Mouse (Mus musculus): ENCODE data around the gene Deup1.

DNA sequence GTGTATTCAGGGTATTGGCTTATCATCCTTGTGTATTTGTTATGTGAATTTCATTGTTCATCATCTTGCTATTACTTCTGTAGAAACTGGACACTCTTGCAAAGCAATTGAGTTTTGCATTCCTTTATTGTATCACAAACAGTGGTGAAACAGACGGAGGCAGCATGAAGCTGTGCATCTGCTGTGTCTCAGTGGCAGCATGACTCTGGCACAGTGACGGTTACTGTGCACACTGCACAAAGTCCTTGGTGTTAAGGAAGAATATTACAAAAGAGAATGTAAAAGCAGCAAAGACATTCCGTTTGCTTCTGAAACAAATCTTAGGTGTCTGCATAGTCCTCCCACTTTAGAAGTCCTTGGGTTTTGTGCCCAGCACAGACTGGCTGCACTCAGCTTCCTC lies 67.3 kb downstream of the Deup1 start:
- TF ChIP-seq CTCF (IDR thresholded peaks at IDR 0.05; ENCODE audit: low read depth) (no peak), EP300 (IDR thresholded peaks at IDR 0.05; ENCODE audit: low read depth) (no peak)

Data from liver, postnatal 0 days (tissue).